Mouse (Mus musculus): ENCODE measurements at regions not wholly inside any gene's neighbourhood (a gene's known extent, or its start where the extent isn't known, plus 50 kb on each side); places are given as distances from the start of the nearest gene placed in this dataset.

DNA sequence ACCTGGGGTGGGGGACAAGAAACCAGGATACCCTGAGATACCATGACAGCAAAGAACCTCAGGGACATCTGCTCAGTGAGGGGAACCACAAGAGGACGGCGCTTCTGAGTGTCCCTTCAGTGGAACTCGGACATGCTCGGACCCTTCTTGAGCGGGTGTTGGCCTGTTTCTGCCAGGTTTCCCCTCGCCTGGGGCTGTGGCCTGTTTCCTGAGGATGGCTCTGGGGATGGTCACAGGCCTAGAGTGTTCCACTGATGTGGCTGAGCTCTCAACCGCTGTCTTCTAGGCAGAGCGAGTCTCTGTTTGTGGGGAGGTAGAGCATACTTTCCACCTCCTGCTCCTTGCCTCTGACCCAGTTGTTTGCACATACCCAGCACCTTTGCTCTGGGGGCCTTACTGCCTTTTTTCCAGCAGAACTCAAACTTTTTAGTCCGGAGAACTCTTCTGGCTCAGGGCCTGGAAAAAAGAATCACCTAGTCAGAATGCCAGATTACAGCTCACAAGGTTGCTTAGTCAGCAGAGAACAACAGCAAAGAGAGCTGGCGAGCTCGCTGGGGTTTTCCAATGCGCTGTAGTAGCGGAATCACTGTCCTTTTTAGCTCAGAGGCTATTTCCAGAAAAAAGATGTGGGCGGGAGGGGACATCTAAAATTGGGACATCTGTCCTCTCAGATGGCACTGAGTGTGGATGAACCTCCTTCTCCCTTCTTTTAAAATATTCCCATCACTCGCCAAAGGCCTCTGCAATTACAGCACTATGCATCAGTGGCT is 65.3 kb downstream of the Med10 start:
- DNase-seq (ENCODE audit: low spot score in 2 of 2), result no peak

DNA sequence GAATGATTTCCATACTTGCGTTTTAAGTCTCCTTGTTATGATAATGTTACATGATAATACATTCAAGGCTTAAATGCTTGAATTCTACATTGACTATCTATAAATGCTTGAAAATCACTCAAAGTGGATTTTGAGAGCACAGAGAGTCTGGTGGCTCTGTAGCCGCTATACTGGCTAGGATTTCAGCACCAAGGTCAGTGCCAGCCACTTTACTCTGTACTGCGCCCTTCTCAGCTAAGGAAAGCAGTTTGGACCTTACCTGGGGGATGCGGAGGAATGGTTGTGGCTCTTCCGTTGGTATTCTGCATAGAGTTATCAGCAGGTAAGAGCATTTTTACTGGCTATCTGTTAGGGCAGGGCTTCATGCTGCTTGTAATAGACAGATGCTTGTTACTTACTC is 94.3 kb downstream of the Med10 start:
- no peak for DNase-seq (ENCODE audit: low spot score in 2 of 2)

GRCm38 (mm10) chr13:69901139-69901538 is 98.9 kb downstream of the Med10 start:
- DNase-seq (ENCODE audit: low spot score in 2 of 2), result no peak

GRCm38 (mm10) chr13:69906802-69907537 is 104.8 kb downstream of the Med10 start:
- DNase-seq (ENCODE audit: low spot score in 2 of 2), result no peak

DNA sequence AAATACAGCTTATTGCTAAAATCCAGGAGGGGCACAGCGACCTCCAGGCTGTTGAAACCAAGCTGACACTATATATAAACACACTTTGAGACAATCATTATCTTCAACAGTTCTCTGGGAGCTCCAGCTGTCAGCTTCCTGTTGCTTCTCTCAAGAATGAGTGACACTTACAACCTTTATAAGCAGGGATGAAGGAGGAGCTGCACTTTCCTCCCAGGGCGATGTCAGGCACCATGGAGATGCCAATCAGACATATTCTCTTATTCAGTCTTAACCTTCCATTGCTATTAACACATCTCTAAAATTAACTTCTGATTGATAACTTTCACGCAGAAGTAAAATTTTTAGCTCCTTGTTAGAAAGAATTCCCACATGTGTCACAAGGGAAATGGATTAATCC is 113.6 kb downstream of the Med10 start:
- no peak for DNase-seq (ENCODE audit: low spot score in 2 of 2)

DNA sequence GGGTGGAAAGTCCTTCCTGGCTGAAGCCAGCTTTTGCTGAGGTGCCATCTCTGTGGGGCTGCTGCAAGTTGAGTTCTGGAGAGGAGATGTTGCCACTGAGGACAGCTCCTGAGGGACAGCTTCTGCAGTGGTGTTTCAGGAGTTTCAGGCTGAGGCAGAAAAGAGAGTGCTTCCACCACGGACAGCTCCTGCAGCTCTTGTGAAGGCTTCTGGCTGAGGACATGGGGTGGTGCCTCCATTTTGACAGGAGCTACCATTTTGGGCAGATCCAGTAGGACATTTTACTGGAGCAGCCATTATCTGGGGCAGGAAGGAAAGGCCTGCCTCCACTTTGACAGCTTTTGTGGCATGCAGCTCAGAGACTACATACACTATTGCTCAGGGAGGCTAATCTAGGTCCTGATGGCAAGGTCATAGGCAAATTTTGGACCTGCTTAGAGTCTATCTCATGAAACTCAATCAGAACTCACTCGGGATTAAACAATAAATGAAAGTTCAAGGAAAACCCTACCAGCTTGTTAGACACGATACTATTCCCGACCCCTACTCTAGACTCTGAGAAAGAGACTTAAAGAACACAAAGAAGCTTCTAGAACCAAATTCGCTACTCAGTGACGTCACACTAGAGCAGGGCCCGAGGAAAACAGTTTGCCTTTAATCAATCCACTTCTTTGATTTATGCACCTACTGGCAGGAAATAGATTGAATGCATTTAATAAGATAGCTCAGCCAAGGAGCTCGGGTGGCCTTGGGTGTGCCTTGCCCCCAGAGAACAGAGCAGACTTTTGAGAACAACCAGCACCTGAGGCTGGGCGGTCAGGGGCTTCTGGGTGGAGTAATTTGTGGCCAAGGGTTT is 130.7 kb downstream of the Med10 start:
- no peak for DNase-seq (ENCODE audit: low spot score in 2 of 2)

DNA sequence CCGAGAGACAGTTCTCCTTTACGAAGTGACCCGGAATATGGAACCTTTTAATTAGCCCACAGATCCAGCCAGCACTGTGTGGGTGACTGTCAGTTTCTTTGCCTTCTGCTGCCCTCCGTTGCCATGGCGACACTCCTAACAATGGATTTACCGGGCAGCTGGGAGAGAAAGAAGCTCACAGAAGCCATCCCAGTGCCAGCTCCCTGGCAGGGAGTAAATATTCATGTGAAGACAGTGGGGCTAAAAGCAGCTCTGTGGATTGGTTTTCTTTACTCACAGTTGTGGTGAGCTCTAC is 131.3 kb downstream of the Med10 start:
- no peak for DNase-seq (ENCODE audit: low spot score in 2 of 2)

GRCm38 (mm10) chr13:69939791-69940190 is 137.6 kb downstream of the Med10 start:
- no peak for DNase-seq (ENCODE audit: low spot score in 2 of 2)

DNA sequence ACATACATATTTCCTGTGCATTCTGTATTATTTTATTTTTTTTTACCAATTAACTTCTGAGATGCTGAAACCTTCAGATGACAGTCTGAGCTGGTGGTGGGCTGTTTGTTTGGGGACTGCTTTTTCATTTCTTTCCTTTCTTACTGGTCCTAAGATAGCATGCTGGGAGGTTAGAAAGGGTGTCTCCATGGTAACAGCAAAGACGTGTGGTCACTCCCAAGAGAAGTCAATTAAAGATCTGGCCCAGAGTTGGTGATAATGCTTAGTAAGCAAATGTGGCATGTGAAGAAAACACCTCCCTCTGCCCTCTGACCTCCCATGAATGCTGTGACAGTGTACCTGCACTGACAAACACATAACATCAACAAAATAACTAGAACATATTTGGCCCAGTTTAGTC is 142.5 kb downstream of the Med10 start:
- DNase-seq (ENCODE audit: low spot score in 2 of 2), result no peak

DNA sequence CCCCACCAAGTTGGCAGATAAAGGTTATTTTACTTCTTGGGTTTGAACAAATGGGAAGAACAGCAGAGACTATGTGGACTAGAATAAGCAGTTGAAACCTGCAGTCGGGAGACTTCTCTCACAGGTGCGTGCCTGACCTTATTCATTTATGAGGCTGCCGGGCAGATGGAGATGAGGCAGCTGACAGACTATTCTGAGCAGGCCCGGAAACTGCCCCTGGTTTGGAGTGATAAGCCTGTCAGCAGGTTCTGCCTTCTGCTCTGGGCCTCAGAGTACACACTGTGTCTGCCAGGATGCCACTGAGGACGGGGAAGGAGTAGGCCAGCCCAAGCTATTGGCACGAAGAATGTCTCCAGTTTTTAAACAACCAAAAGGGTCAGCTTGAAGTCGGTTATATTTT is 144.4 kb downstream of the Med10 start:
- no peak for DNase-seq (ENCODE audit: low spot score in 2 of 2)

DNA sequence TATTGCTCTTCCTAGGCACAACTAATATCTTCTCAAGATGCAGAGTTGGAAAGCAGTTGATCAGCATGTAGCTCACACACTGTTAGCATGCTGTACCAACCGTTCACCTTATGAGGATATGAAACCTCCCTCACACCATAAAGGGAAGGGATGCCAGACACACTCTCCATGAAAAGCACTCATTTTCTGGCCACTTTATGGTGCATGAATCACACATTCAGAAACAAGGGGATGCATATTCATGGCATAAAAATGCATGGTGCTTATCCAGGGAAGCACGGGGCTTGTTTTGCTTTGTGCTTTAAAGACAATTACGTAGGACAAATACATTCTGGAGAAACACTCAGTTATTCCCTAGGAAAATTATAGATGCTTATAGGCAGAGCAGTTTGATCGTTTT is 149.9 kb downstream of the Med10 start:
- no peak for DNase-seq (ENCODE audit: low spot score in 2 of 2)

DNA sequence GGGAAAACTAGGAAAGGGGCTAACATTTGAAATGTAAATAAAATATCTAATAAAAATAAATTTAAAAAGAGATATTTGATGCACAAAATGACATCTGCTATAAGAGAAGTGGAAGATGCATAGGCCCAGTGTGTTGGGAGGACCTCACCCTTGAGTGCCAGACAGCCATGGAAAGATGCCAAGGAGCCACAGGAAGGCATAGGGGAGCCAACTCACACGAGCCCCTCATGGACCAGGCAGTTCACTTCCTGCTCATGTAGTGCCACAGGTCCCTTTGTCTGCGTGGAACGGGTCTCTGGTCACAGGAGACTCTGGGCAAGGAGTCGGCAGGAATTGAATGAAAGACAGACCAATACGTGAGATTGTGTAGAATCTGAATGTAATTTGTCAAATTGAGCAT is 152.0 kb downstream of the Med10 start:
- DNase-seq (ENCODE audit: low spot score in 2 of 2), result no peak

GRCm38 (mm10) chr13:69955503-69955902 is 153.3 kb downstream of the Med10 start:
- DNase-seq (ENCODE audit: low spot score in 2 of 2), result no peak

DNA sequence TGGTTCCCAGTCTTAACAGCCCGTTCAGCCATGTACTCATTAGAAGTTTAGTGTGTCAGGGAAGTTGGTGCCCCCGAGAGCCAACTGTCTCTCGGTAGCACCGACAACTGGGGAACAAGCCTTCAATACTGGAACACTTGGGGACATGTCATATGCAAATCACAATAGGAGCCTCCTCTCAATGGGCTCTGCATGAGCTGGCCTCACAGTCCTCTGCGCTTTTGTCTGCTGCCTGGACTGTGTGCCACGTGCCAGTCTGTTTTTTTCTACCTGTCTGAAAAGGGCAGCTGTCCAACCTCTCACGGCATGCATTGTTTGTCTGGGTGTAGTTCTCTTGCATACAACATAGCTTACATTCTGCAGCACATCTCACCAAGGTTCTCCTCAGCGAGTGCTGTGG is 161.7 kb downstream of the Med10 start:
- DNase-seq (ENCODE audit: low spot score in 2 of 2), result no peak

DNA sequence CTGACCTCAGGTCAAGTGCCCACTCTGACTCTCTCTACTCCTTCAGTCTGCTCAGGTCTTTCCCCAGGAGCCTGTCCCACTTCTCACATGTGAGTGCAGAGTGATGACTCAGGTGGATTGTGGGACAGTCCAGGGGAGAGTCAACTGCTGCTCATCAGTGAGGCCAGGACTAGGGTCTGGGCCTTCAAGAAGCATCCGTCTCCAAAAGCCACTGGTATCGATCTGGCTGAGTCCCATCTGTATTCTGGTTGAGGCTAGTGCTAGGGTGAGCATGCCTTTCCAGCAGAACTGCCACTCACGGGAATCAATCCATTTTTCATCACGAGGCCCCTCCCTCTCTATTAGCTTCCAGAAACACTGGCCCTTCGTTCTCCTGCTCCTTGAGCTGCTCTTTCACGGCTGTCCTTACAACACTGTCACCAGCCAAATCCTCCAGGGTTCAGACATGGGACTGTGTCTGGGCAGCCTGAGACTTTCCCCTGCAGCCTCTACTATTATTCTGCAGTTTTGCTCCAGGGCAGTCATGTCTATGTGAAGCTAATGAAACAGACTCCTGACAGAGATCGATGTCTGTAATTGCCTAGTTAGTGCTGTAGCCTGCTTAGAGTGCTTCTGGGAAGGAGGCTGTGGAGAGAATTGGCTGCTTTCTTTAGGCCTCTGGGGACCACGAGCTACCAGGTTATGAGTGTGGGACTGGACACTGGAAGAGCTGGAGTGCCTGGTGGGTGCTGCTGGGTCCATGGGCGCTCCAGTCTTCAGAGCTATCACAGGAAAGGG is 169.3 kb downstream of the Med10 start:
- no peak for DNase-seq (ENCODE audit: low spot score in 2 of 2)

DNA sequence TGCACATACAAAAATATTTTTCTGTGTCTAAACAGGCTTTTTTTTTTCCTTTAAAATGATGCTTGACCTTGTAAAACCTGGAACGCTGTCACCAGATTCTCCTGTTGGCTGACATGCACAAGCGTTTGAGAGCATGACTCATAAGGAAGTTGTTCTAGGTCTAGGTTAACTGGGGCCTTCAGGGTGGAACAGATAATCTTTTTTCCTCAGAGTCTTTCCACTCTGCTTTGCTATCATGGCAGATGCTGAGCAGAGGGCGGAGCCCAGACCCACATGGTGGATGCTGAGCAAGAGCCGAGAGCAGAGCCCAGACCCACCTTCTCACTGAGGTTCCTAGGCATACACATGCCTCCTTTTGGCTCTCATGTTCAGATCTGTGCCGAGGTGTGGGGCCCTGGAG is 172.6 kb downstream of the Med10 start:
- DNase-seq (ENCODE audit: low spot score in 2 of 2), result no peak

GRCm38 (mm10) chr13:69984159-69984558 is 182.0 kb downstream of the Med10 start:
- no peak for DNase-seq (ENCODE audit: low spot score in 2 of 2)

DNA sequence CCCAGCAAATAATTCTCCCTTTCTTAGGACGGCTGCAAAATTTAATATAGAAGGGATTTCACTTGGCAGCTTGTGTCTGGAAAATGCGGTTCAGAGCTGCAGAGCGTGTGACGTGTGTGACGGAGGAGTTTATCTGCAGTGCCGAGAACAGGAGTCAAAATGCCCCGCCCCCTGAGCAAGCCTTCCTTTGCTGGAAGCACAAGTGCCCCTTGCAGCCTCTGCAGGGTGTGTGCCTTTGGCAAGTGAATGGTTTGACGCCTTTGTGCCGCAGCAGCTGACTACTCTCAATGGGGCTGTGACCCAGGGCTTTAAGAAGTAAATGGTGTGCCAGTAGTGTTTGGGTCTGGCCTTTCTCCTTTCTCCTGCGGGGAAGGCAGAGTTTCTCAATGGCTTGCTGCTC is 185.0 kb downstream of the Med10 start:
- no peak for DNase-seq (ENCODE audit: low spot score in 2 of 2)

- DNase-seq (ENCODE audit: low spot score in 2 of 2), result no peak
These were observed 186.1 kb downstream of the Med10 start for GRCm38 (mm10) chr13:69988319-69988718.

- no peak for DNase-seq (ENCODE audit: low spot score in 2 of 2)
These were observed 189.2 kb downstream of the Med10 start for GRCm38 (mm10) chr13:69991253-69991891.

DNA sequence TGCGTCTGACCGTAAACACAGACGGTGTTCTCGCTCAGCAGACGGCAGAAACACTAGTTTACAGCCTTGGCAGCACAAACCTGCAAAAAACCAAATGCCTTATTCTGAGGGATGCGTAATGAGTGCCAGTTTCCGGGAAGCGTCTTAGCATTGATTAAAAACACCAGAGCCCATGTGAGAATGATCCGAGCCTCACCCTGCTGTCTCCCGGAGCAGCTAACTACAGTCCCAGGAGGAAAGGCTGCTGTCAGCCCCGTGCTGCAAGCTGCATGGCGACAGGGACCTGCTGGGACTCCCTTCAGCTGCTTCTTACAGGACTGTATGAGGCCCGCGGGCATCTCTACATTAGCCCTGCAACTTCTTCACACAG is 189.7 kb downstream of the Med10 start:
- no peak for DNase-seq (ENCODE audit: low spot score in 2 of 2)

DNA sequence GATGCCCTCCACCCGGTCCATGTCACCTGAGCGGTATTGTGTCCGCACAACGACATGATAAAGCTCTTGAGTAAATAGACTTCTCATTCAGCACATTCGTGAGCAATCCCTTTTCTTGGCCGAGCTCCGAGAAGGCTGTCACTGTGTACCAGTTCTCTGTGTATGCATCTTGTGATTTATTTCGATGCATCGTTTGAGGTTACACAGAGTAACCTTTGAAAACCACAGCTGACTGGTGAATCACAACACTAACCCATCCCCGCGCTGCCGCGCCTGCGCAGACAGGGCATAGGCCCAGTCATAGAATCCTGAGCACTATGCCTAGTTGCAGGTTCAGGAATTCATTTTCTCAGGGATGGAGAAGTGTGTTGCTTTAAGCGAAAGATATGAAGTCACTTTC is 201.4 kb downstream of the Med10 start:
- no peak for DNase-seq (ENCODE audit: low spot score in 2 of 2)

Measured in spleen, postnatal 36 days (tissue).